17 mouse cellular contexts compared by ENCODE assay signal in the genomic region with DNA sequence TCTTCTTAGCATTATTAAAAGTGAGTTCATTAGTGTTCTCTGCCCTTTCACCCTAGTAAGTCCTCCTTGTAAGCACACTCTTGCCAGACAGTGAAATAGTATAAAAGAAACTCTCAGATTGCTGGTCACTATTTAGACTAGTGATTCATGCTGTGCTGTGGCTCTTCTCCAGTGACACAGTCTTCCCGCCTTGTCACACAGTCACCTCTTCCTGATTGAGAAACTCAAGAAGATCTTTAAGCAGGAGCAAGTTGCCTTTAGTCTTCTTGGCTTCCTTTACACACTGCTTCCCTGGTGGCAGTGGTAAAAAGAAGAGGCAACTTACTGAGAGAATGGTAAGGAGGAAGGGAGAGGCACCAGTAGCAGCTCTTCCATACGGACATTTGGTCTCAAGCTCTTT. TPM values are rescaled to one million over a fixed set of nuclear protein-coding genes. Genes with fewer than 3 reads are reported as not detected.
"Had no signal": no experiment of that assay in that cellular context is flagged by ENCODE, and none has a peak within 500 bp of the region (broad histone marks: within the 10 kb centered on the region; RNA-seq: fewer than 3 reads in every experiment).

No protein-coding gene starts in this region.

- H3K27me3 ChIP-seq: megakaryocyte, embryonic 14.5 days; midbrain, embryonic 13.5 days; midbrain, embryonic 15.5 days; neural tube, embryonic 12.5 days; stomach, embryonic 15.5 days had no signal

- H3K9me3 ChIP-seq: midbrain, embryonic 13.5 days; midbrain, embryonic 15.5 days; neural tube, embryonic 12.5 days; stomach, embryonic 15.5 days had no signal

- H3K4me3 ChIP-seq: megakaryocyte, embryonic 14.5 days; midbrain, embryonic 13.5 days; midbrain, embryonic 15.5 days; neural tube, embryonic 12.5 days; stomach, embryonic 15.5 days had no signal

- H3K27ac ChIP-seq: macrophage; midbrain, embryonic 13.5 days; midbrain, embryonic 15.5 days; neural tube, embryonic 12.5 days; stomach, embryonic 15.5 days had no signal

- ATAC-seq: liver, postnatal 0 days; midbrain, embryonic 13.5 days; midbrain, embryonic 15.5 days had no signal

- H3K4me1 ChIP-seq: megakaryocyte, embryonic 14.5 days; midbrain, embryonic 13.5 days; midbrain, embryonic 15.5 days; neural tube, embryonic 12.5 days; stomach, embryonic 15.5 days had no signal

- DNase-seq: liver, postnatal 0 days; lung, embryonic 14.5 days; lung, postnatal 14 days; lung, postnatal 36 days; right cerebral cortex, postnatal 14 days; thymus, adult 18-20 months; thymus, postnatal 14 days; thymus, postnatal 36 days had no signal

- H3K4me2 ChIP-seq: lung, embryonic 14.5 days; midbrain, embryonic 11.5 days; midbrain, embryonic 13.5 days; midbrain, embryonic 15.5 days; neural tube, embryonic 12.5 days; stomach, embryonic 15.5 days had no signal

- H3K9ac ChIP-seq: liver, postnatal 0 days; lung, embryonic 14.5 days; midbrain, embryonic 13.5 days; midbrain, embryonic 15.5 days; neural tube, embryonic 12.5 days; stomach, embryonic 15.5 days had no signal

- H3K36me3 ChIP-seq: midbrain, embryonic 13.5 days; midbrain, embryonic 15.5 days; neural tube, embryonic 12.5 days; stomach, embryonic 15.5 days had no signal

RNA-seq across cellular contexts. Expression of a gene that starts 6.3 kb away (rescaled TPM):
- total RNA-seq: monocyte, adult 5-6 weeks; neutrophil, adult 5-6 weeks had no signal
